Mouse (Mus musculus) heart, postnatal 4 days (tissue): ENCODE results near the gene Slc38a1. TPM values are rescaled to one million over a fixed set of nuclear protein-coding genes. Genes with fewer than 3 reads are reported as not detected.
A peak's percentile ranks its signal among the peaks of the same experiment; 100 is the strongest.
"Not testable (repeated sequence)": the region's sequence is repeated elsewhere in the genome, so short reads cannot be mapped to it uniquely, and the experiment has no call there.

Source experiments
- DNase-seq: peaks from one replicate; pipeline ENCODE4 v3.0.0; 2021
- total RNA-seq, 2 experiments: library from RNA; stranded (reverse); gene quantifications; 2 replicates each; pipeline ENCODE4 v1.2.3; 2021

Slc38a1 gene
- total RNA-seq, 2 experiments from 2014 or later: 88.2 to 90.4 TPM

DNA sequence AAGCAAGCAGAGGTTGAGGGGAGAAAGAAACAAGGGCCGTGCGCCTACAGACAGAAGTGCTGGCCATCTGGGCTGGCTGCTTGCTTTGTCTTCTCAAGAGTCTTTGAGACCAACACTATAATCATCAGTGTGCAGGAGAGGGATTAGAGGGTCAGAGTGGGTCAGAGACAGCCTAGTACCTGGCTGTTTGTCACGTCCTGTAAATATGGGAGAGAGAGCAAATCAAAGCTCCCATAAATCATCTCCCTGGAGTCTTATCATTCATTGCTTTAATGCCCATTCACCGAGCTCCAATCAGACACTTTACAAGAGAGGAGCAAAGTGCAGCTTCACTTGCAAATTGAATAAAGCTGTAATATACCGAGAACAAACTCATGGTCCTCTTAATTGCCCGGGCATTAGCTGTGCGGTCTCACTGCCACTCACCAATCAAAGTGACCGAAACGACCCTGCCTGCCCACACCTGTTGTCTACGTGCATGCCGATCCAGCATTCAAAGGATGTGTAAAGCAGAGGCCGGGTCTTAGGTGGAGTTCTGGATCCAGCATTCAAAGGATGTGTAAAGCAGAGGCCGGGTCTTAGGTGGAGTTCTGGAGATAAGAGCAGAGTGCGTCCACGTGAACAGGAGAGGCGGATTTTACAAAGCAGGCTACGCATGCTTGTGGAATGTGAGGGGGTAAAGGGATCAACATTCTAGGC lies 15.0 kb upstream of the Slc38a1 start:
- DNase-seq: no peak

DNA sequence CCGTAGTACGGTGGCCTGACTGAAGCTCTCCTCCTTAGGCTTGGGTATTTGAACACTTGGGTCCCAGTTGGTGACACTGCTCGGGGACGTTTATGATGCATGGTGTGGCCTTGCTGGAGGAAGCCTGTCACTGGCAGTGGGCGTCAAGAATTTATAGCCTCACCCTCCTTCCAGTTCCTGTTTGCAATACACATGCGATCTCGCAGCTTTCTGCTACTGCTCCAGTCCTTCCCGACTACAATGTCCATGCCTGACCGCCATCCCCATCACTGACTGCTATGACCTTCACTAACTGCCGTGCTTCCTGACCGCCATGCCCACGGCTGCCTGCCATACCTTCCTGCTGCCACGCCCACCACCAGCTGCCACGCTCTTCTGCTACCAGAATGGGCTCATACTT lies 12.8 kb upstream of the Slc38a1 start:
- DNase-seq: no peak

DNA sequence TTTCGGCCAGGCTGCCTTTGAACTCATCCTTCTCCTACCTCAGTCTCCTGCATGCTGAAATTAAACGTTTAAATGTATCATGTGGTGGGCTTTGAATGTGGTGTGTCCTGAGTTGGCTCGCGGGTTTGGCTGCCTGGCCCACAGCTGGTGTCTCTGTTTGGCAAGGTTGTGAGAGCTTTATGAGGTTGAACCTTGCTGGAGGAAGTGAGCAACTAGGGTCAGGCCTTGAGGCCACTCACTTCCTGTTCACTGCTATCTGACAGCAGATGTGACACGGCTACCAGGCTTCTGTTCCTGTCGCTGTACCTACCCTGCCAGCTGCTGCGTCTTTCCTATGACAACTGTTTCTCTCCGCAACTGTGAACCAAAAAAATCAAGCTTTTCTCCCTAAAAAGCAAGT lies 12.0 kb upstream of the Slc38a1 start:
- no peak for DNase-seq

DNA sequence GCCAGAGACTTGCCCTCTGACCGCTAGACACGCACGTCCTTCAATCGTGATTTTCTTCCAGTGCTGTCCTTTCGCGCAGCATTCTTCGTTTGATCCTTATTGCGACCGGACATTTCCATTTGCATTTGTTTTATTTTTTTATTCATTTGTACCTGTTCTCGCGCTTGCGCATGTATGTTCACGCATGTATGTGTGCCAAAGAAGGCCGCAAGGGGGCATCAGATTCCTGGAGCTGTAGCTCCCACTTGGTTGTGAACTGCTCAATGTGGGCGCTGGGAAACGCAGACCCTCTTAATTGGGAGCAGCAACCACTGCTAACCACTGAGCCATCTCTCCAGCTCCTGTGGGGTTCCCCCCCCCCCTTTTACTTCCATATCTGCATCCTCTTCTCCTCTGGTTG lies 10.3 kb upstream of the Slc38a1 start:
- DNase-seq: no peak

DNA sequence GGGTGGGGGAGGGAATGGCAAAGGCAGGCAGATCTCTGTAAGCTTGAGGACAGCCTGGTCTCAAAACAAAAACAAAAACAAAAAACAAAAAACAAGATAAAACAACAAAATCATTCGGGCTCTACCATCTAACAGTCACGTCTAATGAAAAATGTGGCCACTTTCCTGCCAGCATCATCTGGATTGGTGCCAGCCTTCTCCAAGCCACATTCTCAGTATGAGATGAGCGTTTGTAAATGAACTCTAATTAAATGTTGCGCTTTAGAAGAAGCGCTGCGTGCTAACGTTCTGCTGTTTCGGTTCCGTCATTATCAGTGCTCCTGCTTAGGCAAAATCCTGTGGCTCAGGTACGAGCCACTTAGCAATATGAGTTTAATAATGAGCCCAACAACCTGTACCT lies 9.8 kb upstream of the Slc38a1 start:
- DNase-seq: no peak

- no peak for DNase-seq
Measured at GRCm38 (mm10) chr15:96647376-96647775, 4.7 kb upstream of the Slc38a1 start.

DNA sequence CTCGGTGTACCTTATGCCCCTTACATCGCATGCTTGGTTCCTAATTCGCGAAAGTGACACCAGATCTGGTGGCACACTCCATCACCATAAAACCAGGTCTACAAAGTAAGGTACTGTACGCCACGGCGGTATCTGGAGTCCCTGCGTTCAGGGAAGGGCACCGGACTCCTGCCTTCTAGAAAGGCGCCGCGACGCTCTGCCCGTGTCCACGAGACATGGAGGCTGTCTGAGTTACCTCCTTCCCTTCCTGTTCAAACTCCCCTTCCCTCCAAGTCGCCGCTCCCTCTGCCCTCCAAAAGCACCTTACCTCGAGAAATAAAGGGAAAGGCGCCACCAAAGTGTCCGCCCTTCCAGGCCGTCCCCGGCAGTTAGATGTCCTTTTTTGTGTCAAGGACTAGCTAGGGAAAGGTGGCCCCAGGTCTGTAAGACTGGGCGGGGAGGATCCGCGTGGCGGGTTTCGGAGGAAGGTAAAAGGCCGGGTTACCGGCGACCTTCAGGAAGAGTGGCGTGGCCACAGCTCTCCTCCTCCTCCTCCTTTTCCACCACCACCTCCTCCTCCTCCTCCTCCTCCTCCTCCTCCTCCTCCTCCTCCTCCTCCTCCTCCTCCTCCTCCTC lies 785 bp downstream of the Slc38a1 start:
- DNase-seq: peak; percentile 33

DNA sequence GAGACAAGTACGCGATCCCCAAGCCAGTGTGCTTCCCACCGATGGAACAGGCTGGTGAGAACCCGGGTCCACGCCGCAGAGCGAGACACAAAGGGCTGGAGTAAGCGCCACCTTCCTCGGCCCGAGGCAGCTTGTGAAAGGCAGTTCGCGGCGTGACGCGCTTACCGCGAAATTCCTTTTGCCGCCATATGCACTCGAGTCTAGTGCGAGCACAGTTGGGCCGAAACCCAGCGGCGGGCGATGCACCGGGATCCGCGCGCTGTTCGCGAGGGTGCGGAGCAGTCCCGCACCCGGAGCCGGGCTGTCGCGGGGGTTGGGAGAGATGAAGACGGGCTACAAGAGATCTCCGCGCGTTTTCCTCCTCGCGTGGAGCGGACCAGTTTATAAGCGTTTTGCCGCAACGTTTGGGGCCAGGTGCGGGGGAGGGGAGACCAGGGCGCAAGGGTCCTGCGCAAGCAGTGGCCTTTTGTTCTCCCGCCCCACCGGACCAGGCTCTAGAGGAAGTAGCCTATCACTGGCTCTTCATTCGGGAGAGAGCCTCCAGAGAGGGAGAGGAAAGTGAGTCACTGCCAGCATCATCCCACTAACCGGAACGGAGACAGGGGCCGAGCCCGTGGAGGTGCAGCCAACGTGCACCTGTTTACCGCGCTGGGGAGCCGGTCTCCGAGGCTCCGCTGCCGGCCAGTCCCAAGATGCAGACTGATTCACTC lies 1.4 kb downstream of the Slc38a1 start:
- peak; percentile 75 for DNase-seq

GRCm38 (mm10) chr15:96640291-96640985 lies 2.3 kb downstream of the Slc38a1 start:
- peak; percentile 29 for DNase-seq

- DNase-seq: no peak
Measured at GRCm38 (mm10) chr15:96639630-96640029, 3.1 kb downstream of the Slc38a1 start.

- DNase-seq: no peak
Measured at GRCm38 (mm10) chr15:96638656-96639055, 4.1 kb downstream of the Slc38a1 start.

DNA sequence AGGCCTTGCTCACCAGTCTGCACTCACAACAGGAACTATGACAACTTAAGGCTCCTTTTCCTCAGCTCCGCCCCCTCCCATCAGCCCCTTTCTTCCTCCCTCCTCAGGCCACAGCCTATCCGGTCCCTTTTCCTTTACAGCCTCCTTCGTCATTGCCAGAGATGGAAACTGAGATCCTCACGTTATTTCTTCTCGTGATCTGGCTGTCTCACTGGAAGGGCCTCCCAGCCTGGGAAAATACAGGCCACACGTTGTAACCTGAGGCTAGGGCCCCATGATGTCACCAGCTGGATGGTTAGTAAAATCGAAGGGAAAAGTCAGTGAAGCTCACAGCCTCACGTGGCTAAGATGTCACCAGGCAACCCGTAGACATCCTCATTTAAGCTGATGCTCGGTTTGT lies 4.5 kb downstream of the Slc38a1 start:
- DNase-seq: peak; percentile 39

GRCm38 (mm10) chr15:96634670-96635405 lies 7.9 kb downstream of the Slc38a1 start:
- peak; percentile 64 for DNase-seq

GRCm38 (mm10) chr15:96632201-96632600 lies 10.5 kb downstream of the Slc38a1 start:
- DNase-seq: no peak

DNA sequence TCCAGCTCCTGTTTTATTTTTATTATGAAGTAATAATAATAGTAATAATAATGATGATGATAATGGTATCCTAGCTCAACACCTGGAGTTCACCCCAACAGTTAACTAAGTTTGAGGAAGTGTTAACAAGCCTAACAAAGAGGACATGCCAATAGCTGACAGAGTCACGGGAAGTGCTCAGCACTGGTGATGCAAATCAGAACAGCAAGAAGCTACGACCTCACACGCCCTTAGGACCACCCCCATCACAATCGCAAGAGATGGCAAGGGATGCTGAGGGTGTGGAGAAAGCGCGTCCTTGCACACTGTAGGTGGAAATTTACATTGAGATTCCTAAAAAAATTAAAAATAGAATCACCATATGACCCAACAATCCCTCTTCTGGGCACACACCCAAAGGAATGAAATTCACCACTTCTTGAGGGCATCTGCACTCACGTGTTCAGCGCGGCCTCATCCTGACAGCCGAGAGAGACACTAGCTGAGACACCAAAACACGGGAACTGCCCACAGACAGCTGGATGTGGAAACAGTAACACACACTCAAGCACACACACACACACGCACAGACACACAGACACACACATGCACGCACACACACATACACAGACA lies 11.5 kb downstream of the Slc38a1 start:
- DNase-seq: no peak

GRCm38 (mm10) chr15:96628256-96628655 lies 14.5 kb downstream of the Slc38a1 start:
- DNase-seq: no peak

DNA sequence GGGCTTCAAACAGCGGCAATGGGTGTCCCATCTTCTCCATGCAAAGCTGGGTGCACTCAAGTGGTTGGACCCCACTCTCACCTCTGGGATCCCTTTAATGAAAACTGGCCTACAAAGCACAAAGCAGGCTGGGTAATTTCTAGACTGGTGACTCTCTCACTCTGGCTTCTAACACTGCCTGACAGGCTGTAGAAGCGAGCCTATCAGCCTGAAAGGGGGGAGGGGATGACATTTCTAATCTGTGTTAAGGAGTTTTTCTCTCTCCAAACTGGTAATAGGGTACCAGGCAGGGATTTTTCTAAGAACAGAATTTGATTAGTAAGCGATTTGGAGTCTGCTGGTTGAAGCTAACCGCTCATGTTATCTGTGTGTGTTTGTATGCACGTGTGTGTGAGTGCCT lies 15.8 kb downstream of the Slc38a1 start:
- DNase-seq: no peak

DNA sequence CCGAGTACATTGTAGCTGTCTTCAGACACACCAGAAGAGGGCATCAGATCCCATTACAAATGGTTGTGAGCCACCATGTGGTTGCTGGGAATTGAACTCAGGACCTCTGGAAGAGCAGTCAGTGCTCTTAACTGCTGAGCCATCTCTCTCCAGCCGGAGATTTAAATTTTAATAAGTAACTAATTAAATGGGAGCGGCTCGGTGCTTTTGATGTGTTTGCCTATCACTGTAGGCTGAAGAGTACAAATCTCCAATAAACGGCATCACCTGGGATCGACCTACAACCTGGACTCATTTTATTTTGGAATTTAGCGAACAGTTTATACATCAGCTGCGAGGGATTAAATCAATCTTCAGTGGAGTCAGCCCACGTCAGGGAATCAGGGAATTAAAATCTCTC lies 17.7 kb downstream of the Slc38a1 start:
- DNase-seq: not testable (repeated sequence)

GRCm38 (mm10) chr15:96622376-96622775 lies 20.3 kb downstream of the Slc38a1 start:
- no peak for DNase-seq

- DNase-seq: no peak
Measured at GRCm38 (mm10) chr15:96621686-96622085, 21.0 kb downstream of the Slc38a1 start.

- DNase-seq: no peak
Measured at GRCm38 (mm10) chr15:96617555-96617954, 25.2 kb downstream of the Slc38a1 start.

DNA sequence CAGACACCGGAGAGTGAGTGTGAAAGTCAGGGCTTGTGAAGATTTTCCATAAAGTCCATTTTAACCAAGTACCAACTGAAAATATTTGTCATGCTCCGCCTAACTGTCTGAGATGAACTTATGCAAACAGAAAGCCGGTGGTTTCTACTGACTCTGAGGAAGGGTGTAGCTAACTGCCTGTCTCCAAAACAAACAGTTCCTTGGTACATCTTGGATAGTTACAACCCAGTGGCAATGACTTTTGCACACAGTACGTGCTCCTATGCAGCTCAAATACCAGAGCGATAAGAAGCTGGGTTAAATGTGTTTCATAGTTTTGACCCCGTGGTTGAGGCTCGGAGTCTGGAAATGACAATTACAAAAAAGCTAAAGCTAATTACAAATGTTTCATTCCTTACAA lies 34.0 kb downstream of the Slc38a1 start:
- DNase-seq: no peak
